Mouse (Mus musculus) heart, embryonic 13.5 days (tissue): ENCODE measurements around the gene Gm36864. TPM values are rescaled to one million over a fixed set of nuclear protein-coding genes. Genes with fewer than 3 reads are reported as not detected.

ENCODE experiments used
- ATAC-seq: fragments of 200-750 bp; cut with Nextera tagmentation; 2 replicates; pipeline ENCODE4 v1.8.0; 2017; ENCODE audit warnings: moderate TSS enrichment; ENCODE audit not compliant: insufficient number of reproducible peaks, low FRiP score, low TSS enrichment; ENCODE audit errors: extremely low read depth
- H3K27ac ChIP-seq: fragments of 300-500 bp; sonication (generic); replicated peaks from 2 replicates; pipeline ENCODE4 v1.5.1; 2015; ENCODE audit warnings: moderate library complexity, mild to moderate bottlenecking, inconsistent platforms
- H3K27me3 ChIP-seq: fragments of 300-500 bp; sonication (generic); replicated peaks from 2 replicates; pipeline ENCODE4 v1.6.1; 2015; ENCODE audit warnings: mild to moderate bottlenecking, inconsistent platforms
- H3K36me3 ChIP-seq: fragments of 300-500 bp; sonication (generic); 2 replicates; pipeline ENCODE4 v1.6.1; 2015; ENCODE audit warnings: mild to moderate bottlenecking, inconsistent platforms
- H3K4me1 ChIP-seq: fragments of 300-500 bp; sonication (generic); 2 replicates; pipeline ENCODE4 v1.6.1; 2015; ENCODE audit warnings: inconsistent platforms
- H3K4me2 ChIP-seq: fragments of 300-500 bp; sonication (generic); 2 replicates; pipeline ENCODE4 v1.6.1; 2015; ENCODE audit warnings: inconsistent platforms, mild to moderate bottlenecking, moderate library complexity
- H3K4me3 ChIP-seq: fragments of 300-500 bp; sonication (generic); 2 replicates; pipeline ENCODE4 v1.5.1; 2015; ENCODE audit warnings: moderate library complexity, mild to moderate bottlenecking, inconsistent platforms
- H3K9ac ChIP-seq: fragments of 300-500 bp; sonication (generic); 2 replicates; pipeline ENCODE4 v1.6.1; 2015; ENCODE audit warnings: inconsistent platforms, mild to moderate bottlenecking, moderate library complexity
- H3K9me3 ChIP-seq: fragments of 300-500 bp; sonication (generic); 2 replicates; pipeline ENCODE4 v1.6.1; 2016; ENCODE audit warnings: inconsistent platforms
- WGBS: fragments of 180-500 bp; shearing (Covaris S2); methylation state at CpG from one replicate; pipeline ENCODE4 v1.1.7; 2015; ENCODE audit warnings: mixed read lengths; 5-methylcytosine and 5-hydroxymethylcytosine counted together
- polyA plus RNA-seq: library from polyadenylated mRNA; unstranded; fragments of >200 nt; fragmentation: Nextera tagmentation; extraction: Ambion mirVana; gene quantifications from 2 replicates; pipeline ENCODE4 v1.2.1, GENCODE M21; 2015

Gene Gm36864
- polyA plus RNA-seq, 1 experiment from 2014 or later: 0.09 TPM

GRCm38 (mm10) chr7:44277250-44277622, 41.3 kb downstream of the Gm36864 start:
- H3K4me3 ChIP-seq: no peak overlapping the region
- no peaks in the 10 kb centered on the region for H3K9me3 ChIP-seq
- H3K27ac ChIP-seq: no peak overlapping the region
- WGBS: 42% methylated on average over 2 of the region's 2 CpGs
- no peak overlapping the region for H3K9ac ChIP-seq
- ATAC-seq: no peak
- no peak overlapping the region for H3K4me2 ChIP-seq
- H3K36me3 ChIP-seq: no peaks in the 10 kb centered on the region
- H3K4me1 ChIP-seq: no peaks in the 10 kb centered on the region
- H3K27me3 ChIP-seq: peaks cover 55% of the 10 kb centered on the region

GRCm38 (mm10) chr7:44280959-44281358, 45.0 kb downstream of the Gm36864 start:
- no peaks in the 10 kb centered on the region for H3K36me3 ChIP-seq
- no peak overlapping the region for H3K27ac ChIP-seq
- H3K9ac ChIP-seq: no peak overlapping the region
- no peaks in the 10 kb centered on the region for H3K9me3 ChIP-seq
- WGBS: 39% methylated on average over 1 of the region's 1 CpGs
- no peaks in the 10 kb centered on the region for H3K4me1 ChIP-seq
- no peak overlapping the region for H3K4me2 ChIP-seq
- H3K4me3 ChIP-seq: no peak overlapping the region
- peaks cover 30% of the 10 kb centered on the region for H3K27me3 ChIP-seq
- no peak for ATAC-seq

GRCm38 (mm10) chr7:44281586-44281985, 45.6 kb downstream of the Gm36864 start:
- ATAC-seq: no peak
- Histone ChIP-seq H3K9ac (no peak overlapping the region), H3K9me3 (peaks cover 2% of the 10 kb centered on the region; the same call in 1 of the 2 replicates), H3K4me3 (no peak overlapping the region), H3K4me2 (no peak overlapping the region), H3K4me1 (no peaks in the 10 kb centered on the region), H3K27ac (no peak overlapping the region), H3K27me3 (peaks cover 27% of the 10 kb centered on the region), H3K36me3 (no peaks in the 10 kb centered on the region)
- 62% methylated on average over 7 of the region's 7 CpGs for WGBS

- WGBS: 61% methylated on average over 7 of the region's 7 CpGs
- Histone ChIP-seq H3K9me3 (peaks cover 14% of the 10 kb centered on the region), H3K27ac (no peak overlapping the region), H3K4me3 (no peak overlapping the region), H3K4me1 (no peaks in the 10 kb centered on the region), H3K4me2 (no peak overlapping the region), H3K9ac (no peak overlapping the region), H3K36me3 (no peaks in the 10 kb centered on the region), H3K27me3 (peaks cover 19% of the 10 kb centered on the region)
- no peak for ATAC-seq
These were observed 51.8 kb downstream of the Gm36864 start for GRCm38 (mm10) chr7:44287760-44288159.

GRCm38 (mm10) chr7:44290986-44291385, 55.0 kb downstream of the Gm36864 start:
- Histone ChIP-seq H3K4me3 (no peak overlapping the region), H3K27ac (no peak overlapping the region), H3K27me3 (peaks cover 19% of the 10 kb centered on the region), H3K4me1 (no peaks in the 10 kb centered on the region), H3K9me3 (peaks cover 14% of the 10 kb centered on the region), H3K36me3 (no peaks in the 10 kb centered on the region), H3K4me2 (no peak overlapping the region), H3K9ac (no peak overlapping the region)
- ATAC-seq: no peak
- 73% methylated on average over 4 of the region's 4 CpGs for WGBS

- H3K9ac ChIP-seq: no peak overlapping the region
- H3K9me3 ChIP-seq: peaks cover 14% of the 10 kb centered on the region
These were observed 55.4 kb downstream of the Gm36864 start for GRCm38 (mm10) chr7:44291418-44291817.

More at GRCm38 (mm10) chr7:44291418-44291817, 55.4 kb downstream of the Gm36864 start:
- 51% methylated on average over 4 of the region's 4 CpGs for WGBS
- no peaks in the 10 kb centered on the region for H3K4me1 ChIP-seq
- H3K36me3 ChIP-seq: no peaks in the 10 kb centered on the region
- no peak overlapping the region for H3K27ac ChIP-seq
- peaks cover 19% of the 10 kb centered on the region for H3K27me3 ChIP-seq
- no peak for ATAC-seq
- no peak overlapping the region for H3K4me2 ChIP-seq
- H3K4me3 ChIP-seq: no peak overlapping the region

Other genes starting within 250 kb of the Gm36864 start
- gene Klk1b11, start 240.3 kb upstream of the Gm36864 start, polyA plus RNA-seq: not detected in 2 replicates
- not detected in 2 replicates for gene Klk1b26, start 224.0 kb upstream of the Gm36864 start, polyA plus RNA-seq
- gene Klk1b27, start 183.9 kb upstream of the Gm36864 start, polyA plus RNA-seq: not detected in 2 replicates
- not detected in 2 replicates for gene Klk1b21, start 133.8 kb upstream of the Gm36864 start, polyA plus RNA-seq
- gene Klk1b22, start 123.5 kb upstream of the Gm36864 start, polyA plus RNA-seq: not detected in 2 replicates
- not detected in 2 replicates for gene Klk1b16, start 99.4 kb upstream of the Gm36864 start, polyA plus RNA-seq
- gene Klk1b24, start 47.9 kb upstream of the Gm36864 start, polyA plus RNA-seq: not detected in 2 replicates
- gene Klk1b3, start 38.0 kb upstream of the Gm36864 start, polyA plus RNA-seq: not detected in 2 replicates
- gene Klk1b4, start 28.7 kb upstream of the Gm36864 start, polyA plus RNA-seq: not detected in 2 replicates
- gene Klk1b5, start 20.2 kb upstream of the Gm36864 start, polyA plus RNA-seq: not detected in 2 replicates
- gene Klk1, start 10.8 kb upstream of the Gm36864 start, polyA plus RNA-seq: not detected in 2 replicates
- gene 1700028J19Rik, start 10.5 kb downstream of the Gm36864 start, polyA plus RNA-seq: 0.79 and 0.93 TPM in 2 replicates
- gene 2410002F23Rik, start 10.5 kb downstream of the Gm36864 start, polyA plus RNA-seq: 85.1 and 87.1 TPM in 2 replicates
- gene Acp4, start 21.2 kb downstream of the Gm36864 start, polyA plus RNA-seq: not detected in 2 replicates
- gene Gm15517, start 25.3 kb downstream of the Gm36864 start, polyA plus RNA-seq: not detected in 2 replicates
- 0.67 and 0.71 TPM in 2 replicates for gene Clec11a, start 70.7 kb downstream of the Gm36864 start, polyA plus RNA-seq
- 0.62 and 0.80 TPM in 2 replicates for gene Shank1, start 74.1 kb downstream of the Gm36864 start, polyA plus RNA-seq
- gene Syt3, start 147.9 kb downstream of the Gm36864 start, polyA plus RNA-seq: 0.53 and 0.62 TPM in 2 replicates
- gene 1700008O03Rik, start 149.6 kb downstream of the Gm36864 start, polyA plus RNA-seq: 0.35 and 0.45 TPM in 2 replicates
- 1.6 and 1.7 TPM in 2 replicates for gene Lrrc4b, start 192.8 kb downstream of the Gm36864 start, polyA plus RNA-seq
- 0.70 and 1.4 TPM in 2 replicates for gene Aspdh, start 229.2 kb downstream of the Gm36864 start, polyA plus RNA-seq
- gene Josd2, start 231.8 kb downstream of the Gm36864 start, polyA plus RNA-seq: 138 and 158 TPM in 2 replicates